Mouse (Mus musculus) induced T-regulatory cell, adult 2 months (primary cell): ENCODE results near the gene Trim10.
A peak's percentile ranks its signal among the peaks of the same experiment; 100 is the strongest.

Experiments used
- DNase-seq: peaks from one replicate; pipeline ENCODE4 v3.0.0-alpha.2; 2012; ENCODE audit warnings: low read depth

Gene Trim10

GRCm38 (mm10) chr17:36869284-36869954, at the start of gene Trim10:
TSS of gene Trim10 (plus strand) at chr17:36869574.
- DNase-seq, result no peak

GRCm38 (mm10) chr17:36824005-36824404, 45.4 kb upstream of the Trim10 start:
- peak; percentile 83 for DNase-seq

- peak; percentile 71 for DNase-seq
Measured at GRCm38 (mm10) chr17:36825525-36825924, 43.8 kb upstream of the Trim10 start.

GRCm38 (mm10) chr17:36826002-36826401, 43.4 kb upstream of the Trim10 start:
- peak; percentile 89 for DNase-seq

- DNase-seq, result no peak
Measured at GRCm38 (mm10) chr17:36828488-36828887, 40.9 kb upstream of the Trim10 start.

- DNase-seq, result no peak
Measured at GRCm38 (mm10) chr17:36830470-36830869, 38.9 kb upstream of the Trim10 start.

GRCm38 (mm10) chr17:36832694-36833093, 36.7 kb upstream of the Trim10 start:
- no peak for DNase-seq

- DNase-seq, result peak; percentile 83
Measured at GRCm38 (mm10) chr17:36835591-36836426, 33.6 kb upstream of the Trim10 start.

- no peak for DNase-seq
Measured at GRCm38 (mm10) chr17:36836427-36836812, 33.0 kb upstream of the Trim10 start.

GRCm38 (mm10) chr17:36836874-36837647, 32.3 kb upstream of the Trim10 start, which contains the start of gene Trim26:
TSS of gene Trim26 (plus strand) at chr17:36837134.
- DNase-seq, result peak; percentile 99

GRCm38 (mm10) chr17:36839001-36839400, 30.4 kb upstream of the Trim10 start:
- no peak for DNase-seq

- no peak for DNase-seq
Measured at GRCm38 (mm10) chr17:36839931-36840330, 29.4 kb upstream of the Trim10 start.

- DNase-seq, result no peak
Measured at GRCm38 (mm10) chr17:36840961-36841445, 28.4 kb upstream of the Trim10 start.

- no peak for DNase-seq
Measured at GRCm38 (mm10) chr17:36843696-36844095, 25.7 kb upstream of the Trim10 start.

GRCm38 (mm10) chr17:36844286-36844719, 25.1 kb upstream of the Trim10 start:
- peak; percentile 48 for DNase-seq

- no peak for DNase-seq
Measured at GRCm38 (mm10) chr17:36844725-36845124, 24.6 kb upstream of the Trim10 start.

GRCm38 (mm10) chr17:36848911-36849310, 20.5 kb upstream of the Trim10 start:
- no peak for DNase-seq

- DNase-seq, result no peak
Measured at GRCm38 (mm10) chr17:36849992-36850391, 19.4 kb upstream of the Trim10 start.

GRCm38 (mm10) chr17:36851200-36851599, 18.2 kb upstream of the Trim10 start:
- DNase-seq, result no peak

GRCm38 (mm10) chr17:36851627-36852026, 17.7 kb upstream of the Trim10 start:
- DNase-seq, result no peak

- DNase-seq, result no peak
Measured at GRCm38 (mm10) chr17:36855484-36855883, 13.9 kb upstream of the Trim10 start.

- DNase-seq, result no peak
Measured at GRCm38 (mm10) chr17:36856236-36856635, 13.1 kb upstream of the Trim10 start.
